Mouse (Mus musculus): ENCODE measurements around the gene Ssbp1.

The Ssbp1 gene

GRCm38 (mm10) chr6:40465710-40466109 lies 5.4 kb upstream of the Ssbp1 start:
- no peak for DNase-seq

GRCm38 (mm10) chr6:40471720-40472010 lies 513 bp downstream of the Ssbp1 start:
- no peak for DNase-seq

DNA sequence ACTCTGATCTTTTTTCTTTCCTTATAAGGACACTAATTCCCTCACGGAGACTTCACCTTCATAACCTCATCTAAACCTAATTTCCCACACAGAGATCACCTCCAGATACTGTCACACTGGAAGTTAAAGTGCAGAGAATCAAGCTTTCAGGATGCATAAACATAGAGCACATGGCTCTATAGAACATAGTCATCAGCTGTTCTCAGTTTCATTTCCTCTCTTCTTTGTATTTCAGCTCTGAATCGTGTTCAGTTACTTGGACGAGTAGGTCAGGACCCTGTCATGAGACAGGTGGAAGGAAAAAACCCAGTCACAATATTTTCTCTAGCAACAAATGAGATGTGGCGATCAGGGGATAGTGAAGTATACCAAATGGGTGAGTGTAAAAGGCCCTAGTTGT lies 5.0 kb downstream of the Ssbp1 start:
- no peak for DNase-seq

GRCm38 (mm10) chr6:40479705-40480104 lies 8.6 kb downstream of the Ssbp1 start:
- peak in 1 of 2 experiments; percentile 22 for DNase-seq

DNA sequence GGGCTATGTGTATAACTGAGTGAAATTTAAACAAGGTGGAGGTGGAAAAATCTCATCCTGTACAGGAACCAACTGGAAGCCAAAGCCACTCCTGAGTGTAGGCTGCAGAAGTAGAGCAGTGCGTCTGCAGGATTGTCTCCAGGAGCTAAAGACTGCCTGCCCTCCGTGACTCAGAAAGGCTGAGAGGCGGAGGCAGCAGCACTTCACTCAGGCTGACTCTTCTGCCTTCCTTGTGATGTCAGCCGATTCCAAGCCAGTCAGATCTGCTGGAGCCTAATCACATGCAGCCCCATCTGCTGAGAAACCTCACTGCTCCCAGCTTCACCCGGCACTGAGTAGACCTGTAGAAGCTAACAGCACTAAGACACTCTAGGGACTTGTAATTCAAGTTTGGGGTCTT lies 11.2 kb downstream of the Ssbp1 start:
- DNase-seq, result no peak

GRCm38 (mm10) chr6:40490933-40491332 lies 19.8 kb downstream of the Ssbp1 start, which contains the start of gene Tas2r137:
Gene Tas2r137, plus strand, starts transcription at chr6:40491233.
- DNase-seq, result no peak

GRCm38 (mm10) chr6:40493229-40493628 lies 22.1 kb downstream of the Ssbp1 start, which contains the start of gene Tas2r108:
Gene Tas2r108, plus strand, starts transcription at chr6:40493529.
- DNase-seq, result no peak

GRCm38 (mm10) chr6:40519408-40519807 lies 48.3 kb downstream of the Ssbp1 start, which contains the start of gene Prss37:
Gene Prss37, minus strand, starts transcription at chr6:40519508.
- no peak for DNase-seq

Measured in cerebellum, postnatal 14 days (tissue).